Mouse (Mus musculus) liver, embryonic 15.5 days (tissue): ENCODE results near the gene Ndufv1. TPM values are rescaled to one million over a fixed set of nuclear protein-coding genes. Genes with fewer than 3 reads are reported as not detected.
"Not testable (repeated sequence)": the region's sequence is repeated elsewhere in the genome, so short reads cannot be mapped to it uniquely, and the experiment has no call there.

Experiments
- ATAC-seq: fragments of 200-750 bp; cut with Nextera tagmentation; 2 replicates; pipeline ENCODE4 v1.8.0; 2017; ENCODE audit warnings: moderate number of reproducible peaks, mild to moderate bottlenecking, moderate library complexity; ENCODE audit not compliant: insufficient read depth
- H3K27ac ChIP-seq: fragments of 300-500 bp; sonication (generic); replicated peaks from 2 replicates; pipeline ENCODE4 v1.5.1; 2015; ENCODE audit warnings: mild to moderate bottlenecking, inconsistent platforms
- H3K27me3 ChIP-seq: fragments of 300-500 bp; sonication (generic); 2 replicates; pipeline ENCODE4 v1.6.1; 2015; ENCODE audit warnings: mild to moderate bottlenecking, inconsistent platforms
- H3K36me3 ChIP-seq: fragments of 300-500 bp; sonication (generic); replicated peaks from 2 replicates; pipeline ENCODE4 v1.6.1; 2015; ENCODE audit warnings: moderate library complexity, mild to moderate bottlenecking, inconsistent platforms
- H3K4me1 ChIP-seq: fragments of 300-500 bp; sonication (generic); replicated peaks from 2 replicates; pipeline ENCODE4 v1.6.1; 2015; ENCODE audit warnings: inconsistent platforms
- H3K4me2 ChIP-seq: fragments of 300-500 bp; sonication (generic); 2 replicates; pipeline ENCODE4 v1.6.1; 2015; ENCODE audit warnings: moderate library complexity, mild to moderate bottlenecking, inconsistent platforms
- H3K4me3 ChIP-seq: fragments of 300-500 bp; sonication (generic); replicated peaks from 2 replicates; pipeline ENCODE4 v1.5.1; 2015; ENCODE audit warnings: mild to moderate bottlenecking, inconsistent platforms
- H3K9ac ChIP-seq: fragments of 300-500 bp; sonication (generic); 2 replicates; pipeline ENCODE4 v1.6.1; 2015; ENCODE audit warnings: moderate library complexity, mild to moderate bottlenecking, inconsistent platforms
- H3K9me3 ChIP-seq: fragments of 300-500 bp; sonication (generic); replicated peaks from 2 replicates; pipeline ENCODE4 v1.6.1; 2016; ENCODE audit warnings: inconsistent platforms
- WGBS: fragments of 180-500 bp; shearing (Covaris S2); methylation state at CpG from one replicate; pipeline ENCODE4 v1.1.7; 2015; ENCODE audit warnings: mixed read lengths; ENCODE audit not compliant: insufficient replicate concordance; 5-methylcytosine and 5-hydroxymethylcytosine counted together
- polyA plus RNA-seq: library from polyadenylated mRNA; unstranded; fragments of >200 nt; fragmentation: Nextera tagmentation; extraction: Ambion mirVana; gene quantifications from 2 replicates; pipeline ENCODE4 v1.2.1, GENCODE M21; 2015

Gene Ndufv1
- polyA plus RNA-seq, 1 experiment from 2014 or later = 152 TPM

DNA sequence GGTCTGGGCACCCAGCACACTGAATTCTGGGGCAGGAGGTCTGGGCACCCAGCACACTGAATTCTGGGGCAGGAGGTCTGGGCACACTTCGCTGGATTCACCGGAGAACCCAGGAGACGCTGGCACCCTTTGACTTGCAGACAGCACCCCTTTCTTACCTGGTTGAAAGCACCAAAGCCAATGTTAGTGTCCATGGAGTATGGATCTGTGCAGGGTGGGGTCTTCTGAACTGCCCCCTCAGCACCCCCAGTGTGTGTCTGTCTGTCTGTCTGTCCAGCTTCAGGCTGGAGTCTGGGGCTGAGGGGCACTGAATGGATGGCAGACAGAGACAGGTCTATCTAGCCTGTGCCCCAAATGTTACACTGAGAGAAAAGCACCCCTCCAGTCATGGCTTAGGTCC is 21.0 kb downstream of the Ndufv1 start:
- Histone ChIP-seq H3K9me3 (no peaks in the 10 kb centered on the region), H3K4me3 (no peak overlapping the region)
- ATAC-seq = no peak

DNA sequence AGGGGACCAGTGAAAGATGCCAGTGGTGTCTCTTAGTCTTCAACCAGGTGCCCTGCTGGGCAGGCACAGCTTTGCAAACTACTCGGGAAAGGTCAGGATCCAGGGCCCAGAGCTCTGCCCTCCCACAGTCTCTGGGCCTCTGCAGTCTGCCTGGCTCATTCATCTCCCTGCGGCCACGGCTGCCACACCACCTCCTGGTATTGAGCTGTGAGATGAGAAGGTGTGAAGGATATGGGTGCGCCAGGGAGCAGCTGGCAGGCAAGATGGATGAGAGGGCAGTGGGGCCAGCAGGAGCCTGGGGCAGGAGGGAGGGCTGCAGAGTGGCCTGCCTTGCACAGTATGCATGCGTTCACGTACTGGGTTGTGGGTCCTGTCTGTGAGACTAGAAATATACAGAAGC is 21.8 kb downstream of the Ndufv1 start:
- H3K4me3 ChIP-seq = no peak overlapping the region
- WGBS = 66% methylated on average over 6 of the region's 6 CpGs
- ATAC-seq = no peak
- no peak overlapping the region for H3K4me2 ChIP-seq
- no peak overlapping the region for H3K27ac ChIP-seq
- peaks cover 25% of the 10 kb centered on the region for H3K4me1 ChIP-seq
- H3K36me3 ChIP-seq = no peaks in the 10 kb centered on the region
- H3K9ac ChIP-seq = no peak overlapping the region
- H3K9me3 ChIP-seq = no peaks in the 10 kb centered on the region
- 0 out of 2 replicates have a peak, but pooled peaks cover 9% of the 10 kb centered on the region for H3K27me3 ChIP-seq

More for the DNA sequence above, 21.0 kb downstream of the Ndufv1 start:
- H3K4me1 ChIP-seq = peaks cover 17% of the 10 kb centered on the region
- no peak overlapping the region for H3K27ac ChIP-seq
- H3K9ac ChIP-seq = no peak overlapping the region
- 0 out of 2 replicates have a peak, but pooled peaks cover 9% of the 10 kb centered on the region for H3K27me3 ChIP-seq
- no peak overlapping the region for H3K4me2 ChIP-seq
- 87% methylated on average over 3 of the region's 3 CpGs for WGBS
- H3K36me3 ChIP-seq = no peaks in the 10 kb centered on the region

DNA sequence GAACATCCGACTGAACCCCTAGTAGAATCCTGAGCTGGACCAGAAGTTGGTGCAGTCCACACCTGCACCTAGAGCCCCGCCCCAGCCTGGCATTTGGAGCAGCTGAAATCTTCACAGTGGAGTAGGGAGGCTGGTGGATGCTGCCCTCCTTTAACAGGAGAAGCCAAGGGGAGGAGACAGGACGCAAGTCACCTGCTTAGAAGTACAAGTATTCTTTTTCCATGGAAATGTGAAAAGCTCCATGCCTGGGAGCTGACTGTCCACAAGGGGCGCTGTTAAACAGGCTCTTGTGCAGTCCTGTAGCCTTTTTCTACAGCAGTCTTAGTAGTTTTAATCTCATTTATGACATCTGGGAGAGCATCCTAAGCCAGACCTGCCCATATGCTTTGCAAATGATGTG is 23.9 kb downstream of the Ndufv1 start:
- Histone ChIP-seq H3K27ac (no peak overlapping the region), H3K36me3 (no peaks in the 10 kb centered on the region), H3K4me1 (peaks cover 35% of the 10 kb centered on the region), H3K4me2 (no peak overlapping the region), H3K9me3 (no peaks in the 10 kb centered on the region), H3K27me3 (0 out of 2 replicates have a peak, but pooled peaks cover 13% of the 10 kb centered on the region), H3K9ac (no peak overlapping the region), H3K4me3 (no peak overlapping the region)
- no peak for ATAC-seq
- WGBS = 82% methylated on average over 4 of the region's 4 CpGs

DNA sequence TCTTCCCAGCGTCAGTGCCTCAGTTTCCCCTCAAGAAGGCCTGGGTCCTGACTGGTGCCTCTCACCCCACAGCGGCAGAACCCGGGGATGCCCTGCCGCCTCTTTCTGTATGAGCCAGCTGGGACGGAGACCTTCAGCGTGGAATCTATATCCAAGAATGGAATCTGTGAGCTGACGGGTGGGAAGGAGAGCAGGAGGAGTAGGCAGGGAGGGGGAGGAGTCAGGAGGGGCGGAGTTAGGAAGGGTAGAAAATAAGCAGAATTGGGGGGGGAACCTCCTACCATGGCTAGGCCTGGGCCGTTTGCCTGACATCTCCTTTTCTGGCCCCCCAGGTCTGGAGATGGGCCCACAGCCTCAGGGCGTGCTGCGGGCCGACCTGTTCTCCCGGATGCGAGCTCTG is 24.5 kb downstream of the Ndufv1 start:
- H3K27ac ChIP-seq = no peak overlapping the region
- H3K9ac ChIP-seq = no peak overlapping the region
- H3K4me1 ChIP-seq = peaks cover 35% of the 10 kb centered on the region
- no peaks in the 10 kb centered on the region for H3K36me3 ChIP-seq
- no peak overlapping the region for H3K4me2 ChIP-seq
- H3K27me3 ChIP-seq = 0 out of 2 replicates have a peak, but pooled peaks cover 13% of the 10 kb centered on the region
- no peaks in the 10 kb centered on the region for H3K9me3 ChIP-seq
- no peak overlapping the region for H3K4me3 ChIP-seq
- WGBS = 80% methylated on average over 14 of the region's 14 CpGs
- ATAC-seq = no peak

DNA sequence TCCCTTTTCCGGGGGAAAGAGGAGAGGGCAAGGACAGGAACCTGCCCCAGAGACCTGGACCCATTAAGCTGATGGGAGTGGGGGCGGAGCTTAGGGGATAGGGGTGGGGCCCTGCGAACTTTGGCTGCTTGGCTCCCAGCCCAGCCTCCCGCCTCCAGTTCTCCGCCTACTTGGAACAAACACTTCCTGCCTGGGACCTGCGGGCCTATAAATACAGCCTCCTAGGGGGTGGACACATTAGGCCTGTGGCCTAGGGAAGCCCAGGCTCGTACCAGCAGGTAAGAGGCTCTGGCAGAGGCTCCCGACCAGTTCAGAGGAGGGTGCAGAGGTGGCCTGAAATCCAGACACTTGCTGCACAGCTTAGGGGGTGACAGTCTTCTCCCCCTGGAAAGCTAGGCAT is 26.3 kb downstream of the Ndufv1 start, which contains the start of gene Acy3:
Gene Acy3 (plus strand): TSS at position 237 of the 400 bp plus-strand sequence.
- ATAC-seq = peak; percentile 72
- Histone ChIP-seq H3K4me2 (peak within 1 kb of the TSS; percentile 24), H3K36me3 (no peaks in the 10 kb centered on the region), H3K27ac (peak within 1 kb of the TSS; percentile 51), H3K9ac (no peak within 1 kb of the TSS), H3K4me3 (0 out of 2 replicates have a peak within 1 kb of the TSS, but pooled peaks have one; percentile 14), H3K4me1 (peaks cover 32% of the 10 kb centered on the region), H3K9me3 (no peaks in the 10 kb centered on the region), H3K27me3 (0 out of 2 replicates have a peak, but pooled peaks cover 5% of the 10 kb centered on the region)
- 8% methylated on average over 8 of the region's 8 CpGs for WGBS

DNA sequence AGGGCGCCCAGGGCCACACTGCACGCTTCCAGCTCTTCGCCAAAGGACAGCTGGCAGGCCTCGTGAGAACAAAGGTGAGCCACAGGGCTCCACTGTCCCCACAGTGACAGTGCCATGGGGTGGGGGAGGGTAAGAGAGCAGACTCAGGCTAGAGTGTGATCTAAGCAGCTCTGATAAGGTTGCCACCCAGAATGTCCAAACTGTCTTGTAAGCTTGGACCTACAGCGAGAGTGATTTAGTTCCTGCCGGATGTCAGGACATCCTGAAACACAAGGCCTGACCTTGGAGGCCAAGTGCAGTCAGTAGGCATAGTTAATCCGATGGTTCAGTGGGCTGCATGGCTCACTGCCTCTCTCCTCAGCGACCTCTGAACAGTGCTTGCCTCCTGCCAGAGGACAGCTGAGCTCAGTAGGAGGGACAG is 27.3 kb downstream of the Ndufv1 start:
- no peak overlapping the region for H3K9ac ChIP-seq
- peak overlapping the region; percentile 51 for H3K27ac ChIP-seq

DNA sequence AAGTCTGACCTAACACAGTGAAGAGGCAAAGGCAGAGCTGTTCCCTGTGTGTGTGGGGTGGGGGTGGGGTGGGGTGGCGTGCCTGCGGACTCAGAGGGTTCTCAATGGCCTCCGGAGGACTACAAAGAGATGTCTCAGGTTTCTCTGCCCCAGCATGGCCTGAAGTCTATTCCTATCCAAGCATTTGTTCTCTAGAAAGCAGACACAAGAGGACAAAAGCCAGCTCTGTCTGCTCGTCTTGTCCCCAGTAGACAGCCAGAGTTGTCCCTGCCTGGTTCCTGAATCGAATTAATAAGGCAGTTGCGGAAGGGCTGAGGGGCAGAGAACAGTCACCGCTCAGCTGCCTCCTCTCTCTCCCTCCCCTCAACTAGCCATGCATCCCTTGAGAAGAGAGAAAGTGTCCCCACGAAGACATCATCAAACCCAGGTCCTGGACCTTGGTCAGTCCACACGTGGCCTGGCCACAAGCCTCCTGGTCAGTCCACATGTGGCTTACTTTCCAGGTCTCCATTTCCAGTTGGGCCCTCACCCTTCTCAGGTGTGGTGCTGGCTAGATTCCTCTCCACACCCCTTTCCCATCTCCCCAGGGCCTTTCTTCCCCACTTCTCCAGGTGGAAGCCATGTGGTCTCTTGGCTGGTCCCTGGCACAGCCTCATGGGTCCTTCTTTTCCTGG is 28.9 kb downstream of the Ndufv1 start:
- 63% methylated on average over 9 of the region's 9 CpGs for WGBS
- ATAC-seq = no peak
- no peak overlapping the region for H3K9ac ChIP-seq
- 0 out of 2 replicates have a peak, but pooled peaks cover 7% of the 10 kb centered on the region for H3K27me3 ChIP-seq
- H3K4me3 ChIP-seq = no peak overlapping the region
- H3K27ac ChIP-seq = no peak overlapping the region
- H3K4me2 ChIP-seq = no peak overlapping the region
- H3K9me3 ChIP-seq = no peaks in the 10 kb centered on the region
- H3K4me1 ChIP-seq = peaks cover 32% of the 10 kb centered on the region
- no peaks in the 10 kb centered on the region for H3K36me3 ChIP-seq

More for the DNA sequence above, 27.3 kb downstream of the Ndufv1 start:
- ATAC-seq = peak; percentile 9; the same call in 1 of the 2 replicates
- WGBS = 16% methylated on average over 8 of the region's 8 CpGs
- Histone ChIP-seq H3K9me3 (no peaks in the 10 kb centered on the region), H3K4me3 (no peak overlapping the region), H3K4me2 (no peak overlapping the region), H3K36me3 (no peaks in the 10 kb centered on the region), H3K27me3 (0 out of 2 replicates have a peak, but pooled peaks cover 7% of the 10 kb centered on the region), H3K4me1 (peaks cover 32% of the 10 kb centered on the region)

DNA sequence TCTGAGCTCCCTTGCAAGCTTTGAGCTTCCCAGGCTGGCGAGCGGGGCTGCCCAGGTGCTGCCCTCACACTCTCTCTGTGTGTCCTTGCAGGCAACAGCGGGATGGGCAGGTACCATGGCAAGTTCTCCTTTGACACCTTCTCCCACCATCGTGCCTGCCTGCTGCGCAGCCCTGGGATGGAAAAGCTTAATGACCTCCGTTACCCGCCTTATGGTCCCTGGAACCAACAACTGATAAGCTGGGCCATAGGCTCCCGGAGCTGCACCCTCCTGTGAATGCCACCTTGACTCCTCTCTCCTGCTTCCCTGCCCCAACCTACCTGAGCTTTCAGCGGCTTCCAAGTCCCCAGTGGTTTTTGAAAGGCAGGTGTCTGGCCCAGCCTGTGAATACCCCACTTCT is 31.7 kb downstream of the Ndufv1 start:
- ATAC-seq = no peak
- 64% methylated on average over 9 of the region's 9 CpGs for WGBS

DNA sequence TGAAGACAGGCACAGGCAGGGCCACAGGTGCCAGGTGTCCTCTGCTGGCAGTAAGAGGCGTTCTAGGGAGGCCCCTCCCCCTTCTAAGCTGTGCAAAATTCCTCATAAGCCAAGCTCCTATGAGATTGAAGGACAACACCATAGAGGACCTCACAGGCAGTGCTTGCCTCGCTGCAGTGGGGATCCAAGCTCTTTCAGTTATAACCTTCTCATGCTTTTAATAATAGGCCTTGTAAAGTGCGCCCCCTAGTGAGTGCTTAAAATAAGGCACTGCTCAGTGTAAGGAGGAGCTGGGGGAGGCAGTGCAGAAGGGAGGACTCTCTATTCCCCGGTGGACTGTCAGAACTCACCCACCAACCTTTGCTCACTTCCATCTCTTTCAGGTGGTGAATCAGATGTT is 32.3 kb downstream of the Ndufv1 start:
- 15% methylated on average over 4 of the region's 4 CpGs for WGBS

More for the DNA sequence above, 31.7 kb downstream of the Ndufv1 start:
- Histone ChIP-seq H3K36me3 (no peaks in the 10 kb centered on the region), H3K4me1 (peaks cover 11% of the 10 kb centered on the region), H3K27me3 (0 out of 2 replicates have a peak, but pooled peaks cover 7% of the 10 kb centered on the region), H3K27ac (no peak overlapping the region), H3K9me3 (no peaks in the 10 kb centered on the region), H3K4me2 (no peak overlapping the region), H3K9ac (no peak overlapping the region), H3K4me3 (no peak overlapping the region)

DNA sequence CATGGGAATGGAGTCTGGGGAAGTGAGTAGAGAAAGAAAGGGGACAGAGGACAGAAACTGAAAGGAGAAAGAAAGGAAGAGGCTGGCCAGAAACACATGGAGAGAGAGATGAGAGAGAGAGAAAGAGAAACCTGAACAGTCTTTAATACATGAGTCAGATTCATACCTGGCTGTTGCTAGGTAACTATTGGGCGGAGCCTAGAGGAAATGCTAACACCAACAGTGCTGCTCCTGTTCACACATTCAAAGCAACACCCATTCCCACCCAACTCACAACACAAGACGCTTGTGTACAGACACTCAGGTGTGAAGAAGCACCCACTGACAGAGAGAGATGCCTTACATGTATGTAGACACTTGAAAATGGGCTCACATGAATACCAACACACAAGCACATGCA is 36.7 kb downstream of the Ndufv1 start:
- Histone ChIP-seq H3K27ac (no peak overlapping the region), H3K4me2 (no peak overlapping the region), H3K4me1 (peaks cover 18% of the 10 kb centered on the region), H3K27me3 (0 out of 2 replicates have a peak, but pooled peaks cover 2% of the 10 kb centered on the region), H3K4me3 (no peak overlapping the region), H3K9me3 (no peaks in the 10 kb centered on the region), H3K9ac (no peak overlapping the region), H3K36me3 (no peaks in the 10 kb centered on the region)
- 55% methylated on average over 2 of the region's 2 CpGs for WGBS
- no peak for ATAC-seq

More for the DNA sequence above, 32.3 kb downstream of the Ndufv1 start:
- Histone ChIP-seq H3K4me1 (peaks cover 5% of the 10 kb centered on the region), H3K4me2 (no peak overlapping the region), H3K9ac (no peak overlapping the region), H3K4me3 (no peak overlapping the region), H3K36me3 (no peaks in the 10 kb centered on the region), H3K9me3 (no peaks in the 10 kb centered on the region), H3K27me3 (0 out of 2 replicates have a peak, but pooled peaks cover 7% of the 10 kb centered on the region), H3K27ac (no peak overlapping the region)
- ATAC-seq = peak; percentile 30; the same call in 1 of the 2 replicates

DNA sequence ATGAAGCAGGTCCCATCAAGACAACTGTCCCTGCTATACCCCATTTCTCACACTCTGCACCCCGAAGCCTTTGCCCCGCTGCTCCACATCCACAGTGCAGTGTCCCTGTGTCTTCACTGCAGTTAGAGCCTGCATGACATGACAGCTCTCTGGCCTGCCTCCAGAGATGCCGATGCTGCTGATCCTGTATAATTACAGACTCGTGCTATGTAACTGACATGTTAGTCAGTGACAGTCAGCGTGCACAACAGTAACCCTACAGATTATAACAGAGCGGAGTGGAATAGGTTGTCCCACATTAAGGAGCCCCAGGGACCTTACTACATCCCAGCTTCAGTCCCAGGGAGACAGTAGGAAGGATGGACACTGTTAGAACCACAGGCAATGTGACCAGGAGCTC is 38.0 kb downstream of the Ndufv1 start:
- not testable (repeated sequence) for H3K27me3 ChIP-seq, H3K9ac ChIP-seq
- WGBS = 75% methylated on average over 6 of the region's 6 CpGs

More for the DNA sequence above, 38.0 kb downstream of the Ndufv1 start:
- not testable (repeated sequence) for H3K36me3 ChIP-seq, H3K27ac ChIP-seq, H3K4me2 ChIP-seq, ATAC-seq, H3K4me3 ChIP-seq, H3K9me3 ChIP-seq
- H3K4me1 ChIP-seq = peaks cover 18% of the 10 kb centered on the region
